Mouse (Mus musculus): ENCODE results near the gene Adig.

- no peak for TF ChIP-seq CTCF (conservative IDR thresholded peaks at IDR 0.05; ENCODE audit: low read length)
- no peak for TF ChIP-seq NANOG (IDR thresholded peaks at IDR 0.05; ENCODE audit: borderline replicate concordance, low read length)
These were observed 38.9 kb downstream of the Adig start for GRCm38 (mm10) chr2:158541286-158541685.

Data from E14TG2a.4 (cell line).